Mouse (Mus musculus) stomach, postnatal 0 days (tissue): Measurements from ENCODE around the gene Rapgef1. TPM values are rescaled to one million over a fixed set of nuclear protein-coding genes. Genes with fewer than 3 reads are reported as not detected.

ENCODE experiments used
- ATAC-seq: fragments of 200-750 bp; cut with Nextera tagmentation; 2 replicates; pipeline ENCODE4 v1.8.0; 2017; ENCODE audit not compliant: low FRiP score, low TSS enrichment
- DNase-seq: peaks from one replicate; pipeline ENCODE4 v3.0.0-alpha.2; 2016; ENCODE audit warnings: low spot score
- H3K27ac ChIP-seq: fragments of 300-500 bp; sonication (generic); replicated peaks from 2 replicates; pipeline ENCODE4 v1.5.1; 2014; ENCODE audit warnings: mild to moderate bottlenecking, control low read depth
- H3K27me3 ChIP-seq: fragments of 300-500 bp; sonication (generic); 2 replicates; pipeline ENCODE4 v1.6.1; 2014; ENCODE audit warnings: low read length; ENCODE audit not compliant: control insufficient read depth, insufficient read depth
- H3K36me3 ChIP-seq: fragments of 300-500 bp; sonication (generic); 2 replicates; pipeline ENCODE4 v1.6.1; 2014; ENCODE audit warnings: low read length, mixed read lengths; ENCODE audit not compliant: control insufficient read depth, insufficient read depth
- H3K4me1 ChIP-seq: fragments of 300-500 bp; sonication (generic); replicated peaks from 2 replicates; pipeline ENCODE4 v1.6.1; 2014; ENCODE audit warnings: antibody characterized with exemption; ENCODE audit not compliant: control insufficient read depth, insufficient read depth
- H3K4me2 ChIP-seq: fragments of 300-500 bp; sonication (generic); replicated peaks from 2 replicates; pipeline ENCODE4 v1.6.1; 2014; ENCODE audit warnings: low read depth, mild to moderate bottlenecking, control low read depth, moderate library complexity
- H3K4me3 ChIP-seq: fragments of 300-500 bp; sonication (generic); 2 replicates; pipeline ENCODE4 v1.5.1; 2014; ENCODE audit warnings: low read depth, low read length, control low read depth
- H3K9ac ChIP-seq: fragments of 300-500 bp; sonication (generic); 2 replicates; pipeline ENCODE4 v1.6.1; 2014; ENCODE audit warnings: mild to moderate bottlenecking, low read length, control low read depth, mixed read lengths
- H3K9me3 ChIP-seq: fragments of 300-500 bp; sonication (generic); 2 replicates; pipeline ENCODE4 v1.6.1; 2016; ENCODE audit warnings: low read length; ENCODE audit not compliant: control insufficient read depth
- CTCF ChIP-seq: IDR thresholded peaks from 2 replicates; pipeline ENCODE4 v1.5.1; 2016; ENCODE audit warnings: antibody characterized with exemption, low read depth, mild to moderate bottlenecking, moderate library complexity
- EP300 ChIP-seq: optimal IDR thresholded peaks from 2 replicates; pipeline ENCODE3; 2016; ENCODE audit warnings: antibody characterized with exemption
- WGBS: fragments of 180-500 bp; shearing (Covaris S2); extraction: QIAGEN DNeasy Blood & Tissue Kit; methylation state at CpG from one replicate; pipeline ENCODE4 v1.1.7; 2014; 5-methylcytosine and 5-hydroxymethylcytosine counted together
- polyA plus RNA-seq: library from polyadenylated mRNA; unstranded; fragments of >200 nt; fragmentation: Nextera tagmentation; extraction: Ambion mirVana; gene quantifications from 2 replicates; pipeline ENCODE4 v1.2.1, GENCODE M21; 2015

Gene Rapgef1
- polyA plus RNA-seq, 1 experiment from 2014 or later: 7.2 TPM

- H3K27me3 ChIP-seq: no peaks in the 10 kb centered on the region
- no peak overlapping the region for H3K9ac ChIP-seq
- WGBS: 38% methylated on average over 5 of the region's 5 CpGs
- TF ChIP-seq CTCF: no peak
- TF ChIP-seq EP300: no peak
- H3K27ac ChIP-seq: peak overlapping the region; percentile 82
- H3K9me3 ChIP-seq: no peaks in the 10 kb centered on the region
- H3K4me2 ChIP-seq: no peak overlapping the region
- H3K4me1 ChIP-seq: peaks cover 9% of the 10 kb centered on the region
- no peak overlapping the region for H3K4me3 ChIP-seq
- H3K36me3 ChIP-seq: no peaks in the 10 kb centered on the region
- DNase-seq (peak; percentile 76), ATAC-seq (peak; percentile 69)
These were observed 5.2 kb downstream of the Rapgef1 start for GRCm38 (mm10) chr2:29624739-29625138.

GRCm38 (mm10) chr2:29625573-29626200 lies 6.2 kb downstream of the Rapgef1 start:
- peaks cover 7% of the 10 kb centered on the region for H3K4me1 ChIP-seq
- no peak overlapping the region for H3K27ac ChIP-seq
- H3K9ac ChIP-seq: no peak overlapping the region
- DNase-seq (no peak), ATAC-seq (no peak)
- H3K9me3 ChIP-seq: no peaks in the 10 kb centered on the region
- H3K27me3 ChIP-seq: no peaks in the 10 kb centered on the region
- WGBS: 95% methylated on average over 8 of the region's 8 CpGs
- TF ChIP-seq EP300 (no peak), CTCF (no peak)
- H3K4me3 ChIP-seq: no peak overlapping the region
- H3K36me3 ChIP-seq: no peaks in the 10 kb centered on the region; the same call in 1 of the 2 replicates
- H3K4me2 ChIP-seq: no peak overlapping the region

DNA sequence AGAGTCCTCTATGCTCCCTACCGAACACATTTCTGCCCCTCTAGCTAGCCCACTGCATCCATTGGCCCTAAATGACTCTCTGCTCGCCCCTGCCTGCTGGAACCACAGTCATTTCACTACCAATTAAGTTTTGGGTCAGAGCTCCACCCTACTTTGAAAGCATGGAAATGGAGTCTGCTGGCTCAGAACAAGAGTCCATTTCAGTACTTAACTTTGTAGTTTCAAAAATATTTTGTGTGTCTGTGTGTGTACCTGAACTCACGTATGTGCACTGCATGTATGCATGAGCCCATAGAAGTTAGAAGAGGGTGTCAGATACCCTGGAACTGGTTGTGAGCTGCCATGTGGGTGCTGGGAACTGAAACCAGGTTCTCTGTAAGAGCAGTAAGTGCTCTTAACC lies 7.8 kb downstream of the Rapgef1 start:
- H3K4me2 ChIP-seq: no peak overlapping the region
- no peaks in the 10 kb centered on the region; the same call in 1 of the 2 replicates for H3K36me3 ChIP-seq
- peaks cover 5% of the 10 kb centered on the region; the same call in 1 of the 2 replicates for H3K4me1 ChIP-seq
- H3K27ac ChIP-seq: no peak overlapping the region
- H3K27me3 ChIP-seq: no peaks in the 10 kb centered on the region
- DNase-seq: no peak
- no peak overlapping the region for H3K4me3 ChIP-seq
- 96% methylated on average over 3 of the region's 3 CpGs for WGBS
- no peak overlapping the region for H3K9ac ChIP-seq
- TF ChIP-seq EP300 (no peak), CTCF (no peak)
- H3K9me3 ChIP-seq: no peaks in the 10 kb centered on the region
- no peak for ATAC-seq

DNA sequence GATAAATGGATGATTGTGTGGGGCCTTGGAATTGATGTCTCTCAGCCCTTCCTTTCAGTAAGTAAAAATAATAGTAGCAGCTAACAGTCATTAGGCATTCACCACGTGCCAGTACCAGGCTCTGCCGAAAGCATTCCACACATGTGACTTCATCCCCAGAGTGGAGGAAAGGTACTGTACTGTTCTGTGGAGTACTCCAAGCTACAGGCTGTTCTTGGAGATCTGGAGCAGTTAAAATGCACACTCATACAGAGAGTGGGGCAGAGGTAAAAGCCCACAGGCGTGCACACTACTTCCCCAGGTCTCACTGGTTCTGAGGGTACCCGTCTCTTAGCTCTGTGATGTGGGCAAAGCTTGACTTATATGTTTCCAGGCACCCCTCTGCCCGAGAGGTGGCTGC lies 8.7 kb downstream of the Rapgef1 start:
- peak; percentile 49 for ATAC-seq
- Histone ChIP-seq H3K4me3 (no peak overlapping the region), H3K4me2 (no peak overlapping the region), H3K27me3 (no peaks in the 10 kb centered on the region), H3K9ac (no peak overlapping the region), H3K4me1 (peaks cover 8% of the 10 kb centered on the region), H3K27ac (0 out of 2 replicates have a peak overlapping the region, but pooled peaks have one; percentile 45), H3K9me3 (no peaks in the 10 kb centered on the region), H3K36me3 (no peaks in the 10 kb centered on the region; the same call in 1 of the 2 replicates)
- peak; percentile 27 for DNase-seq
- TF ChIP-seq CTCF (no peak), EP300 (no peak)
- 59% methylated on average over 5 of the region's 5 CpGs for WGBS

DNA sequence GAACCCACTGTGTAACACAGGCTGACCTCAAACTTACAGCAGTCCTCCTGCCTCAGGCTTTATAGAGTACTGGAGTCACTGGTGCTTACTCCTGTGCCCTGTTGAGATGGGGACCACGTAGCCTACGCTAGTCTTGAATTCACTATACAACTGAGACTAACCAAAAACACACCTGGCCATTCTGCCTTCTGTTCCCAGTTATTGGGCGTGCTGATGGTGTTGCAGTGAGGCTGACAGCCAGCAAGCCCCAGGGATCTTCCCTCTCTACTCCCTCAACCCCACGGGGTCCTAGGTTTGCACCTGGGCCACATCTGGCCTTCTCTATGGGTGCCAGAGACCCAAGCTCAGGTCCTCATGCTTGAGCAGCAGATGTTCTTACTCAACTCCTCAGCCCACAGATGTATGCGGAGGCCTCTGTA lies 9.3 kb downstream of the Rapgef1 start:
- Histone ChIP-seq H3K9me3 (no peaks in the 10 kb centered on the region), H3K27me3 (no peaks in the 10 kb centered on the region), H3K36me3 (no peaks in the 10 kb centered on the region; the same call in 1 of the 2 replicates), H3K27ac (no peak overlapping the region), H3K9ac (no peak overlapping the region), H3K4me3 (no peak overlapping the region), H3K4me1 (peaks cover 8% of the 10 kb centered on the region), H3K4me2 (no peak overlapping the region)
- ATAC-seq (no peak), DNase-seq (no peak)
- TF ChIP-seq CTCF (no peak), EP300 (no peak)
- 70% methylated on average over 5 of the region's 5 CpGs for WGBS

- peaks cover 6% of the 10 kb centered on the region for H3K4me1 ChIP-seq
- no peaks in the 10 kb centered on the region for H3K27me3 ChIP-seq
- WGBS: 78% methylated on average over 2 of the region's 2 CpGs
- 0 out of 2 replicates have a peak overlapping the region, but pooled peaks have one; percentile 8 for H3K9ac ChIP-seq
- no peak overlapping the region for H3K4me2 ChIP-seq
- no peaks in the 10 kb centered on the region for H3K9me3 ChIP-seq
- 0 out of 2 replicates have a peak overlapping the region, but pooled peaks have one; percentile 35 for H3K27ac ChIP-seq
- H3K36me3 ChIP-seq: no peaks in the 10 kb centered on the region; the same call in 1 of the 2 replicates
- no peak for TF ChIP-seq CTCF
- TF ChIP-seq EP300: no peak
- H3K4me3 ChIP-seq: no peak overlapping the region
- DNase-seq (peak; percentile 23), ATAC-seq (0 out of 2 replicates have a peak, but pooled peaks have one; percentile 10)
These were observed 9.8 kb downstream of the Rapgef1 start for GRCm38 (mm10) chr2:29629311-29629710.
